Mouse (Mus musculus) embryonic facial prominence, embryonic 13.5 days (tissue): Measurements from ENCODE around the gene Fxr2. TPM values are rescaled to one million over a fixed set of nuclear protein-coding genes. Genes with fewer than 3 reads are reported as not detected.

Experiments used
- ATAC-seq: fragments of 200-750 bp; cut with Nextera tagmentation; 2 replicates; pipeline ENCODE4 v1.8.0; 2017; ENCODE audit warnings: low read depth; ENCODE audit not compliant: insufficient number of reproducible peaks, insufficient read depth, low FRiP score, low TSS enrichment
- H3K27ac ChIP-seq: fragments of 300-500 bp; sonication (generic); 2 replicates; pipeline ENCODE4 v1.5.1; 2015; ENCODE audit warnings: moderate library complexity, mild to moderate bottlenecking, inconsistent platforms
- H3K27me3 ChIP-seq: fragments of 300-500 bp; sonication (generic); 2 replicates; pipeline ENCODE4 v1.6.1; 2015; ENCODE audit warnings: mild to moderate bottlenecking, inconsistent platforms
- H3K36me3 ChIP-seq: fragments of 300-500 bp; sonication (generic); 2 replicates; pipeline ENCODE4 v1.6.1; 2015; ENCODE audit warnings: mild to moderate bottlenecking, inconsistent platforms
- H3K4me1 ChIP-seq: fragments of 300-500 bp; sonication (generic); 2 replicates; pipeline ENCODE4 v1.6.1; 2015; ENCODE audit warnings: inconsistent platforms
- H3K4me2 ChIP-seq: fragments of 300-500 bp; sonication (generic); 2 replicates; pipeline ENCODE4 v1.6.1; 2015; ENCODE audit warnings: moderate library complexity, mild to moderate bottlenecking, inconsistent platforms
- H3K4me3 ChIP-seq: fragments of 300-500 bp; sonication (generic); 2 replicates; pipeline ENCODE4 v1.5.1; 2015; ENCODE audit warnings: mild to moderate bottlenecking, inconsistent platforms
- H3K9ac ChIP-seq: fragments of 300-500 bp; sonication (generic); 2 replicates; pipeline ENCODE4 v1.6.1; 2015; ENCODE audit warnings: mild to moderate bottlenecking, inconsistent platforms
- H3K9me3 ChIP-seq: fragments of 300-500 bp; sonication (generic); 2 replicates; pipeline ENCODE4 v1.6.1; 2016; ENCODE audit warnings: inconsistent platforms
- WGBS: fragments of 180-500 bp; shearing (Covaris S2); methylation state at CpG from one replicate; pipeline ENCODE4 v1.1.7; 2015; ENCODE audit warnings: mixed read lengths; 5-methylcytosine and 5-hydroxymethylcytosine counted together
- polyA plus RNA-seq: library from polyadenylated mRNA; unstranded; fragments of >200 nt; fragmentation: Nextera tagmentation; extraction: Ambion mirVana; gene quantifications from 2 replicates; pipeline ENCODE4 v1.2.1, GENCODE M21; 2015

Fxr2 gene
- polyA plus RNA-seq, 1 experiment from 2014 or later: 44.1 TPM

DNA sequence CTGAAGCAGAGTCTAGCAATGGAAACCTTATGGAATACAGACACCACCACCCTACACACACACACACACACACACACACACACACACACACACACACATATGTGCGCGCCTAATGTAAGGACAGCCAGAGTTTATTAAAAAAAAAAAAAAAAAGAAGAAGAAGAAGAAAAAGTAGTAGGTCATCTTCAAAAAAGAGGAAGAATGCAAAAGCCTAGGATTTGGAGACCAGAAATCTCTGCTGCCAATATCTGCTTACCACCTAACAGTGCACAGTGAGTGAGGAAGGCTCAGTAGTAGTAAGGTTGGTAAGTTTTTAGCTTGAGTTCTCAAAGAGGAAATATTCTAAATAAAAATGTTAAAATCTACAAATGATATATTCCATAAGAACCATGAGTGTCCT is 46.4 kb downstream of the Fxr2 start:
- Histone ChIP-seq H3K9me3 (no peaks in the 10 kb centered on the region), H3K4me2 (peak overlapping the region; percentile 17; the same call in 1 of the 2 replicates), H3K9ac (peak overlapping the region; percentile 28; the same call in 1 of the 2 replicates), H3K4me3 (0 out of 2 replicates have a peak overlapping the region, but pooled peaks have one; percentile 6), H3K4me1 (peaks cover 40% of the 10 kb centered on the region), H3K27me3 (no peaks in the 10 kb centered on the region), H3K27ac (no peak overlapping the region), H3K36me3 (peaks cover 60% of the 10 kb centered on the region)
- WGBS: 100% methylated on average over 2 of the region's 2 CpGs
- ATAC-seq: no peak

DNA sequence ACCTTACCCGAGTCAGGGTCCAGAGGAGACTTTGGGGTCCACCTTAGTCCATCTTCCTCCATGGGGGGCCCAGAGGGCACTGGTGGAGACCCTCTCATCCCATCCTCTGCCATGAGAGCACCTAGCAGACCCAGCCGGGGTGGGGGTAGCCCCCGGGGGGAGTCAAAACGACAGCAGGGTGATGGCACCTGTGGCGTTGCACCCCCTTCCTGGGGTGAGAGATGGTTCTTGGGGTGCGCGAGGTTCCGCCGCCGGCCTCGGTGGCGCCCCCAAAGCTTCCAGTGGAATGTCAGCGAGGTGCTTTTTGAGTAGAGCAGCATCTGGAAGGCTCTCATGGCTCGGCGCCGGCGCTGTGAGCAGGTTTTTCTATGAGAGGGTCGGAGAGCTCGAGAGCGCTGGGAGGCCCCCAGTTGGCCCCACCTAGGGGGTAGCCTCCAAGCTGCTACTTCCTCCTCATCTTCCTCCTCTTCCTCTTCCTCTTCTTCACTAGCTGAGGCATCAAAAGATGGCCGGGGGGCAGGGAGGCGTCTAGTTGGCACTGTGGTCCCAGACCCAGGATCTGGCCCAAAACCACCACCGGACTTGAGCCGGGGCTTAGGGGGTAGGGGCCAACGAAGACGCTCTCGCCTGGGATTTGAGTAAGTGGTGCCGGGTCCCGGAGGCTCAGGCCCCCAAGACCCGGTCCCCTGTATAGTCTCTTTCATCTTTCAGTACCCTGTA is 47.5 kb downstream of the Fxr2 start:
- H3K27ac ChIP-seq: no peak overlapping the region; the same call in 1 of the 2 replicates
- peak overlapping the region; percentile 92; the same call in 1 of the 2 replicates for H3K9ac ChIP-seq
- no peaks in the 10 kb centered on the region for H3K27me3 ChIP-seq
- ATAC-seq: no peak
- H3K9me3 ChIP-seq: no peaks in the 10 kb centered on the region
- H3K36me3 ChIP-seq: peaks cover 48% of the 10 kb centered on the region
- H3K4me2 ChIP-seq: peak overlapping the region; percentile 93
- 91% methylated on average over 30 of the region's 30 CpGs for WGBS
- H3K4me3 ChIP-seq: peak overlapping the region; percentile 81
- peaks cover 40% of the 10 kb centered on the region for H3K4me1 ChIP-seq

DNA sequence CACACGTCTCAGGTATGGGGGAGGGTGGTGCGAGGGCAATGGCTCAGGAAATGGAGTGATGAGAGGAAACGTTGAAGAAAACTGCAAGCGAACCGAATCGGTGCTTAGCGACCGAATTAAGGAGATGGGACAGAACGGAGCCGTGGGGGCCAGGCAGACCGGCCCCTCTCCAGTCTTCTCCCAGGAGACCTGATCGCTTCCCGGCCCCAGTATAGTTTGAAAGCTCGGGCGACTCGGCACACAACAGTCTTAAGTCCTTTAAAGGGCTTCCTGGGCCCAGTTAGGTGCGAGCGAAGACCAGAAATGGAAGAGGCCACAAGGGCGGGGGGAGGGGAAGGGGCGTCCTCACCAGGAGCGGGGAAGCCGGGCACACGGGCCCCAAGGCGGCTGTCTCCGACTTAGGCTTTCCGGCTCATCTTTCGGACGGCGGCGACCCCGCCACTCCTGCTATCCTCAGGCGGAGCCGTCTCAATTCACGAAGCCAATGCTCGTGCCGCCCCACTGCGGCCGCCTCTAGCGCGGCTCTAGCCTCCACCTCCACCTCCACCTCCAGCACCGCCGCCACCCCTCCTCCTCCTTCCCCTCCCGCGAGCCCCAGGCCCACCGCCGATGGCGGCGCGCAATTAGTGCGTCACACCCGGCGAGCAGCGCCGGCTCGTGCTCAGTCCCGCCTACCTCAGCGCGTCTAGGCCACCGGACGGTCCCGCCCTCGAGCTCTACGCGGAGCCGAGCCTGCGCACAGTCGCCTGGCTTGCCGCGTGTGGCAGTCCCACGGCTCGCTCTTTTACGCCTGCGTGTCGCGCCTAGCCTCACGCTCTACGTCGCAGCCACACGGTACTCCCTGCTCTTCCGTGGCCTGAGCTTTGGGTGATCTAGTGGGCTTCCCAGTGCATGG is 48.8 kb downstream of the Fxr2 start, which contains the start of gene Senp3:
TSS of gene Senp3 (minus strand) at position 771 of the 895 bp plus-strand sequence.
- H3K4me2 ChIP-seq: peak within 1 kb of the TSS; percentile 93
- H3K4me3 ChIP-seq: peak within 1 kb of the TSS; percentile 81
- peak; percentile 92 for ATAC-seq
- peak within 1 kb of the TSS; percentile 97 for H3K27ac ChIP-seq
- peak within 1 kb of the TSS; percentile 92 for H3K9ac ChIP-seq
- WGBS: under 1% methylated on average over 79 of the region's 80 CpGs
- H3K27me3 ChIP-seq: no peaks in the 10 kb centered on the region
- H3K9me3 ChIP-seq: no peaks in the 10 kb centered on the region
- peaks cover 51% of the 10 kb centered on the region for H3K4me1 ChIP-seq
- peaks cover 36% of the 10 kb centered on the region for H3K36me3 ChIP-seq

DNA sequence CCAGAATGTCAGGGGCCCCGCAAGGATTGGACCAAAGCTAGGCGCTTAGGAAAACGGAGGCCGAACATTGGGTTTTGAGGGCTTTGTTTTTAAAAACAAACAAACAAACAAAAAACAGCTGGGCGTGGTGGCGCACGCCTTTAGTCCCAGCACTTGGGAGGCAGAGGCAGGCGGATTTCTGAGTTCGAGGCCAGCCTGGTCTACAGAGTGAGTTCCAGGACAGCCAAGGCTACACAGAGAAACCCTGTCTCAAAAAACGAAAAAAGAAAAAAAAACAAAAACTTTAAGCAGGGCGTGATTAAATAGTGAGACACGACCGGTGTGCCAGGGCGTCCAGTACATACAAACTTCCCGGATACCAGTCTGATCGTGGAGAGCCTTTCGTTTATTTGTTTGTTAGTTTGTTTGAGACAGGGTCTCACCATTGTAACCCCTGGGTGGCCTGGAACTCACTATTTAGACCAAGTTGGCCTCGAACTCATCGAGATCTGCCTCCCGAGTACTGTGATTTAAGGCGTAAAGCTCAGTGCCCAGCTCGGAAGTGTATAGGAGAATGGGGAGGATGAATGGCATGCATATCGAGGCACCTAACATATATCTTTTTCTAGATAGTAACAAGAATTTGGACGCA is 49.5 kb downstream of the Fxr2 start:
- H3K36me3 ChIP-seq: peaks cover 29% of the 10 kb centered on the region
- peaks cover 54% of the 10 kb centered on the region for H3K4me1 ChIP-seq
- 26% methylated on average over 24 of the region's 24 CpGs for WGBS
- H3K27me3 ChIP-seq: no peaks in the 10 kb centered on the region
- peak overlapping the region; percentile 97 for H3K27ac ChIP-seq
- H3K9ac ChIP-seq: peak overlapping the region; percentile 92
- H3K4me2 ChIP-seq: peak overlapping the region; percentile 93
- no peak for ATAC-seq
- peak overlapping the region; percentile 81 for H3K4me3 ChIP-seq
- no peaks in the 10 kb centered on the region for H3K9me3 ChIP-seq

DNA sequence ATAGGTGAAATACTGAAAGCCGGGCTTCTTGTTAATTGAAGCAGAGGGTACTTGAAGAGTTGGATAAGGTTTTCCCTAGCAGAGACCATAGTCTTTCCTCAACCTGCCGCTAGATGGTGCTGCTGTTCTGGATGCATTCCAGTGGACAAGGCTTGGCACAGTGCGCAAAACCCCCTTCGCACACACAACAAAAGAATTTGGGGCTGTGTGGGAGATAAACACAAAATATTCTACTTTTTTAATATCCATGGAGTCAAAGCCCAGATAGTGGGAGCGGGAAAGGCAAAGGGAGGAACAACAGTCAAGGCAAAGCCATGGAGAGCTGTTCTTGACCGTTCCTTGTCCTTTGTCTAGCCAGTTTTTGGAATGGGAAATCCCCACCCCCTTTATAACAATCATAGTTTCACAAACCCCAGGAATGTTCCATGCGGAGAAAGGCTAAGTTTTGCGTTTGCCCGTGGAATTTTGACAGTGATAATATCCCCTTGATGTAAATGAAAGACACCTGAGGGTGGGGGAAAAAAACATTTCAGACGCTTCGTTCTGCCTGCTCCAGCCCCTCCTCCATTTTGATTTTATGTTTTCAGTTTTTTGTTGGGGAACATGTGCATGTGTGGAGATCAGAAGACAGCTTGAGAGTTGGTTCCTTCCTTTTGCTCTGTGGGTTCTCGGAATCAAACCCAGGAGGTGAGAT is 50.2 kb downstream of the Fxr2 start:
- H3K9ac ChIP-seq: peak overlapping the region; percentile 92
- H3K4me2 ChIP-seq: peak overlapping the region; percentile 93
- no peaks in the 10 kb centered on the region for H3K27me3 ChIP-seq
- peaks cover 54% of the 10 kb centered on the region for H3K4me1 ChIP-seq
- ATAC-seq: no peak
- peak overlapping the region; percentile 81 for H3K4me3 ChIP-seq
- WGBS: 8% methylated on average over 12 of the region's 12 CpGs
- H3K27ac ChIP-seq: peak overlapping the region; percentile 97
- H3K36me3 ChIP-seq: peaks cover 22% of the 10 kb centered on the region
- H3K9me3 ChIP-seq: no peaks in the 10 kb centered on the region

DNA sequence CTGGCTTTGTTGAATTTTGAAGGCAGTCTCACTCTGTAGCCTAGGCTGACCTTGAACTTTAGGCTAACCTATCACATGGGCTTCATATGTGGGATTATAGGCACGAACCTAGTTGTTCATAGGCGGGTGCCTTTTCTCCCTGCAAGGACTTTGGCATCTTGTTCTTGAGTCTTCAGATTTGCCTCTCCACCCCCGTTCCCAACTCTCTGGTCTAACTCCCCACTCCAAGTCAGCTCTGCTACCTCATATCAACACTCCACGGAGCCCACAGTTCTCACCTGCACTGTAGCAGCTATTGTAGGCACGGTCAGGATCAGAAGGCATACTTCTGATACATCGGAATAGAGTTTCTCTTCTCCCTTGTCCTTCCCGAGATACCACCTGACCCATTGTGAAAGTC is 50.8 kb downstream of the Fxr2 start:
- Histone ChIP-seq H3K27me3 (no peaks in the 10 kb centered on the region), H3K4me3 (peak overlapping the region; percentile 81), H3K9ac (peak overlapping the region; percentile 92; the same call in 1 of the 2 replicates), H3K27ac (peak overlapping the region; percentile 97), H3K9me3 (no peaks in the 10 kb centered on the region), H3K36me3 (peaks cover 16% of the 10 kb centered on the region), H3K4me2 (peak overlapping the region; percentile 93), H3K4me1 (peaks cover 54% of the 10 kb centered on the region)
- ATAC-seq: no peak
- 66% methylated on average over 7 of the region's 7 CpGs for WGBS

DNA sequence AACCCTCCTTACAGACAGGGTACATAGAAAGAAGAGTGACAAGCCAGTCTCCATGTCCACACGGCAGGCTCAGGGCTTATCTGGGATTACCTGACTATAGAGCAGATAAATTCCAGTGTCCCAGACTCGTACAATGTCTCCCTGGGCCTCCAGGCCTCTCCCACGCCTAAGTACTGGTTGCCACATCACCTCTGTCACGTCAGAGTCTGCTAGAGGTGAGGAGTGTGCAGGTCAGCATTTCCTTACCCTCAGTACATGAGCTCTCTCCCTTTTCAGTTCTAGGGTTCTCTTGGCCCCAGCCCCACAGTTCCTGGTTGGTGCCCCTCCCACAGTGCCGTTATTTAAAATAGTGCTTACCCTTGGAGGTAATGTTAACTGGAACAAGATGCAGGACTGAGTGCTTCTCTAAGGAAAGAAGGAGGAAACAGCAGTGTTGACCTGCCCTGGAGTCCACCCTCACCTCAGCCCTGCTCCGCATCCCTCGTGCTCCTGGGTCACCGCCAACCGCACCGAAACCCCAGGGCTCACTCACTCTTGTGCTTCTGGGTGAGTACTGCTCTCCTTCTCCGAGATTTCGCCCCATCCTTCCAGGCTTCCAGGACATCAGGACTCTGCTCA is 51.4 kb downstream of the Fxr2 start:
- Histone ChIP-seq H3K9me3 (no peaks in the 10 kb centered on the region), H3K4me2 (no peak overlapping the region), H3K27ac (peak overlapping the region; percentile 97; the same call in 1 of the 2 replicates), H3K4me1 (peaks cover 49% of the 10 kb centered on the region), H3K27me3 (no peaks in the 10 kb centered on the region), H3K9ac (peak overlapping the region; percentile 51), H3K36me3 (peaks cover 11% of the 10 kb centered on the region), H3K4me3 (no peak overlapping the region)
- 77% methylated on average over 12 of the region's 12 CpGs for WGBS
- ATAC-seq: no peak

DNA sequence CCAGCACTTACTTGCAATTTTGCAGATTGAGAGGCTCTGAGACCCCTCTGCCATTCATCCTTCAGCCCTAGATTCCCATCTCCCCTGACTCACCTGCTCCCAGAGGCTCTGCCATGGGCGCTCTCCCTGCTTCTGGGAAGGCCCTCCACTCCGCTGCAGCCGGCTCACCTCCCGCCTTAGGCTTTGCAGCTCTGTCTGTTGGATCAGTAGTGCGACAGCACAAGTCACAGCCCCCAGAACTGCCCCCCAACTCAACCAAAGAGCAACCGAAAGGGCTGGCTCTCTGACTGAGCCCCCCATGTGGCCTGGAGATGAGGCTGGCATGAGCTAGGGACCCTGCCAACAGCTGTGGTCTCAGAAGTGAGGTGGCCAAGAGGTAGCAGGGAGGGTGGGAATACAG is 52.1 kb downstream of the Fxr2 start:
- Histone ChIP-seq H3K9ac (peak overlapping the region; percentile 51), H3K9me3 (no peaks in the 10 kb centered on the region)
- 81% methylated on average over 6 of the region's 6 CpGs for WGBS

DNA sequence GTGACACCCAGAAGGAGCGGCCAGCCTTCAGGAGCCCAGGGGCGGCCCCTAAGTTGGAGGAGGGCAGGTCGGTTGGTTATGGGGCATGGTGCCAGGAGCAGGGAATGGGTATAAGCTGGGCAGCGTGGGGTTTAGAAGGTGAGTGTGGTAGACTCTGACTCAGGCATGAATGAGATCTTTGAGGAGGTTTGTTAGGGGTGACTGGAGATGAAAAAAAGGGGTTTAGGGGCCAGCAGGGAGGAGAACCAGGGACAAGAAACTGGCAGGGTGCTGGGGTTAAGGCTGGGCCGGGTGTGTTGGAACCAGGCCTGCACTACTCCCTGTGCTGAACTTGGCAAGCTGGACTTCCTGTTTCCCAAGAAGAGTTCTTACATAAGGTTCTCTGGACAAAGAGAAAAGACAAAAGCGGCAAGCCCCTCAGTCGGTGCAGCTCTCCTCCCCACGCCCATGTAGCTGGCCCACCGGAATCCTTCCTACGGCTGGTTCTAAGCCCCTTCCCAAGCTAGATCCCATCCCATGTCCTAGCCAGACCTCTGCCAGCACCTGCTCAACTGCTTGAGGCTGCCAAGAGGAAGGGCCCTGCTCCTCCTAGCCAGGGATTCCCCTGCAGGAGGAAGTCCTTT is 52.8 kb downstream of the Fxr2 start, which contains the start of gene Tnfsf13:
TSS of gene Tnfsf13 (minus strand) at position 259 of the 623 bp plus-strand sequence.
- no peak for ATAC-seq
- Histone ChIP-seq H3K36me3 (no peaks in the 10 kb centered on the region), H3K27ac (peak within 1 kb of the TSS; percentile 22)

More for the DNA sequence above, 52.1 kb downstream of the Fxr2 start:
- Histone ChIP-seq H3K4me1 (peaks cover 43% of the 10 kb centered on the region), H3K4me3 (no peak overlapping the region), H3K4me2 (no peak overlapping the region), H3K27ac (no peak overlapping the region; the same call in 1 of the 2 replicates), H3K27me3 (no peaks in the 10 kb centered on the region), H3K36me3 (peaks cover 5% of the 10 kb centered on the region)
- ATAC-seq: no peak

DNA sequence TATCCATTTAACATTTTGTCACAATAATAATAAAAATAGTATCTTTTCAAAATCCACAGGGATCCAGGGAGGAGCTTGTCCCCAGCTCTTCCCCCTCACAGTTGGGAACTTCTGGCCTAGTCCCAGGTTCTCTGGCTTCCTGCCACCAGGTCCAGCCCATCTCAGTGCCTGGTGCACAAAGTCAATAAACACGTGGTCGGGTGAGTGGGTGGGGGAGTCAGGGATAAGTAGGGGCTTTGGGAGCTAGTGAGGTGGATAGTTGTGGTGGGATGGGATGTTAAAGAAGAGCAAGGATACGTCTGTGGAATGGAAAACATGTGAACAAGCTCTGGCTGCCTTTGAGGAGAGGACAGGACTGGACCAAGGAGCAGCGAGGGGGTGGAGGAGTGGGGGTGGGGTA is 53.6 kb downstream of the Fxr2 start:
- no peak overlapping the region for H3K4me3 ChIP-seq
- H3K9me3 ChIP-seq: no peaks in the 10 kb centered on the region
- no peaks in the 10 kb centered on the region for H3K36me3 ChIP-seq
- no peak overlapping the region for H3K27ac ChIP-seq
- whole genome bisulfite sequencing: 14% methylated on average over 4 of the region's 4 CpGs
- H3K4me2 ChIP-seq: no peak overlapping the region
- H3K9ac ChIP-seq: no peak overlapping the region
- no peaks in the 10 kb centered on the region for H3K27me3 ChIP-seq
- no peak for ATAC-seq
- peaks cover 31% of the 10 kb centered on the region for H3K4me1 ChIP-seq

More for the DNA sequence above, 52.8 kb downstream of the Fxr2 start, which contains the start of gene Tnfsf13:
- peaks cover 36% of the 10 kb centered on the region for H3K4me1 ChIP-seq
- no peak within 1 kb of the TSS for H3K4me2 ChIP-seq
- 79% methylated on average over 10 of the region's 10 CpGs for WGBS
- no peaks in the 10 kb centered on the region for H3K27me3 ChIP-seq
- H3K9ac ChIP-seq: peak within 1 kb of the TSS; percentile 51
- H3K9me3 ChIP-seq: no peaks in the 10 kb centered on the region
- no peak within 1 kb of the TSS for H3K4me3 ChIP-seq
